In the genomic region with DNA sequence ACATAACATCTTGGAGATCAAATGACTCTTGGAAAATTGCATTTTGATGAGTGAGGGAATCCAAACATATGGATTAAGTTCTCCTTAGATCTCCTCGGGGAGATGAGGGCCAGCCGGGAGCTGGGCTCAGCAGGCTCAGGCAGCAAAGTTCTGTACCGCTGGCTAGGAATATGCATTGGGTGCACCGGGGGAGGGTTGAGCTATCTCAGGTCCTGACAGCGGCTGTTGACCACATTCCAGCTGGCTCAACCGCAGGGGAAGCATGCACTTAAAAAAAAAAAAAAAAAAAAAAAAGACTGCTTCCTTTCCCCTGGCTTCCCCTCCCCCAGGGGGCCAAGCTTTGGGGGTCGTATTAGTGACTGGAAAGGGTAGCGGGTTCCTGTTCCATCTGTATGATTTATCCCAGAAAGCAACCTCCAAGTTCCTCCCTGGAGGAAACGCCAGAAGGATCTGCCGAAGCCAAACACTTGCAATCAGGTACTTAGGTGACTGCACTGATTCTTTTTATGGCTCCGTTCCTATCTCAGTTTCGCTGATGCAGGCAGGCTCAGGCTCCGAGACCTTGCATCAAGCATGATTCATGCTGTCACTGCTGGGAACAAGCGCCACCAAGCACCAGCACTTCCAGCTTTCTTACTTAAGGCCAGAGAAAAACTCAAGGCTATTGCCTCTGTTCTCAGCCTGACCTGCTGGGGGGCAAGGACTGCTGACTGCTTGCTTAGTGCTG, we compare ENCODE assay signal across 8 mouse cellular contexts.
DNase-seq lines count a peak whose midpoint lies in the region; ATAC-seq lines count a peak whose summit lies in the region.

No protein-coding gene starts in this region.

- no peak overlapping the region for H3K27ac ChIP-seq in limb, embryonic 11.5 days (replicated peaks; ENCODE audit: low read depth, low read length)
- H3K27ac ChIP-seq in limb, embryonic 10.5 days: no peak overlapping the region
- no peak overlapping the region for H3K27ac ChIP-seq in heart, embryonic 16.5 days (ENCODE audit: low read length)
- H3K27ac ChIP-seq in stomach, embryonic 15.5 days: no peak overlapping the region

- no peak overlapping the region for H3K4me3 ChIP-seq in limb, embryonic 11.5 days (ENCODE audit: low read depth, low read length)
- H3K4me3 ChIP-seq in limb, embryonic 10.5 days: no peak overlapping the region
- H3K4me3 ChIP-seq in heart, embryonic 16.5 days (ENCODE audit: low read length): peak overlapping the region; percentile 20
- H3K4me3 ChIP-seq in stomach, embryonic 15.5 days (replicated peaks): no peak overlapping the region

- H3K9me3 ChIP-seq in limb, embryonic 11.5 days (ENCODE audit: control insufficient read depth, low read length): peaks cover 6% of the 10 kb centered on the region; the same call in 1 of the 2 replicates
- H3K9me3 ChIP-seq in limb, embryonic 10.5 days (replicated peaks): no peaks in the 10 kb centered on the region
- peaks cover 12% of the 10 kb centered on the region for H3K9me3 ChIP-seq in heart, embryonic 16.5 days (replicated peaks; ENCODE audit: control insufficient read depth, low read length)
- H3K9me3 ChIP-seq in stomach, embryonic 15.5 days: no peaks in the 10 kb centered on the region

- DNase-seq in limb, embryonic 11.5 days (ENCODE audit: low spot score): peak; percentile 34
- DNase-seq in limb, embryonic 10.5 days (ENCODE audit: low spot score): no peak
- DNase-seq in adrenal gland, adult (ENCODE audit: inconsistent age in 2 of 2, low spot score in 1 of 2): peak; percentile 85 to 91
- DNase-seq in cerebellum, postnatal 14 days: no peak
- DNase-seq in spleen, postnatal 14 days (ENCODE audit: low spot score in 2 of 2): no peak

- no peak overlapping the region for H3K9ac ChIP-seq in limb, embryonic 11.5 days (ENCODE audit: low read length)
- H3K9ac ChIP-seq in heart, embryonic 16.5 days (ENCODE audit: low read length): no peak overlapping the region
- H3K9ac ChIP-seq in stomach, embryonic 15.5 days: 0 out of 2 replicates have a peak overlapping the region, but pooled peaks have one; percentile 6

- peaks cover 7% of the 10 kb centered on the region for H3K4me1 ChIP-seq in limb, embryonic 11.5 days (ENCODE audit: control insufficient read depth, insufficient read depth, low read length)
- H3K4me1 ChIP-seq in limb, embryonic 10.5 days: peaks cover 16% of the 10 kb centered on the region
- peaks cover 24% of the 10 kb centered on the region for H3K4me1 ChIP-seq in heart, embryonic 16.5 days (ENCODE audit: control insufficient read depth, insufficient read depth, low read length)
- peaks cover 14% of the 10 kb centered on the region; the same call in 1 of the 2 replicates for H3K4me1 ChIP-seq in stomach, embryonic 15.5 days

- WGBS in limb, embryonic 11.5 days: 6% methylated on average over 14 of the region's 14 CpGs
- WGBS in limb, embryonic 10.5 days: 7% methylated on average over 14 of the region's 14 CpGs
- WGBS in heart, embryonic 16.5 days: 2% methylated on average over 14 of the region's 14 CpGs
- 7% methylated on average over 14 of the region's 14 CpGs for WGBS in stomach, embryonic 15.5 days

- no peak for ATAC-seq in limb, embryonic 11.5 days (ENCODE audit: insufficient number of reproducible peaks, low FRiP score, low TSS enrichment, low read depth)
- peak; percentile 68 for ATAC-seq in heart, embryonic 16.5 days (replicated peaks; ENCODE audit: extremely low read depth, insufficient read depth, low FRiP score)
- peak; percentile 65; the same call in 1 of the 2 replicates for ATAC-seq in stomach, embryonic 15.5 days (ENCODE audit: insufficient read depth, low FRiP score, low read depth)
- no peak for ATAC-seq in activated CD4-positive, CD25-positive, alpha-beta regulatory T cell, adult 4 months

- H3K4me2 ChIP-seq in limb, embryonic 11.5 days (ENCODE audit: low read depth, severe bottlenecking): no peak overlapping the region
- H3K4me2 ChIP-seq in heart, embryonic 16.5 days (ENCODE audit: low read depth, low read length): peak overlapping the region; percentile 56
- peak overlapping the region; percentile 26 for H3K4me2 ChIP-seq in stomach, embryonic 15.5 days

- H3K27me3 ChIP-seq in limb, embryonic 11.5 days (ENCODE audit: control insufficient read depth, insufficient read depth, low read length): no peaks in the 10 kb centered on the region
- H3K27me3 ChIP-seq in limb, embryonic 10.5 days (ENCODE audit: low read depth, poor library complexity, severe bottlenecking): peaks cover 38% of the 10 kb centered on the region
- H3K27me3 ChIP-seq in heart, embryonic 16.5 days (ENCODE audit: control insufficient read depth, insufficient read depth, low read length): peaks cover 6% of the 10 kb centered on the region; the same call in 1 of the 2 replicates
- H3K27me3 ChIP-seq in stomach, embryonic 15.5 days (replicated peaks): 0 out of 2 replicates have a peak, but pooled peaks cover 4% of the 10 kb centered on the region

- H3K36me3 ChIP-seq in limb, embryonic 11.5 days (ENCODE audit: control insufficient read depth, insufficient read depth, low read length): no peaks in the 10 kb centered on the region
- H3K36me3 ChIP-seq in limb, embryonic 10.5 days: no peaks in the 10 kb centered on the region
- H3K36me3 ChIP-seq in heart, embryonic 16.5 days (ENCODE audit: control insufficient read depth, insufficient read depth): no peaks in the 10 kb centered on the region; the same call in 1 of the 2 replicates
- H3K36me3 ChIP-seq in stomach, embryonic 15.5 days: no peaks in the 10 kb centered on the region

Comparison
In these comparisons a context has a peak if more than half of its experiments do, and no peak if none do; other contexts are left out.
1. DNase-seq: peak in limb, embryonic 11.5 days (single experiment) and adrenal gland, adult (2 of 2); none in limb, embryonic 10.5 days (single experiment), cerebellum, postnatal 14 days (0 of 2) and spleen, postnatal 14 days (0 of 2).
2. ATAC-seq: peak in heart, embryonic 16.5 days (single experiment) and stomach, embryonic 15.5 days (single experiment); none in limb, embryonic 11.5 days (single experiment) and activated CD4-positive, CD25-positive, alpha-beta regulatory T cell, adult 4 months (single experiment).